Mouse (Mus musculus) fat pad, adult 2 months (tissue): ENCODE measurements around the gene Copz1.
"Not testable (repeated sequence)": the region's sequence is repeated elsewhere in the genome, so short reads cannot be mapped to it uniquely, and the experiment has no call there.

Source experiments
- DNase-seq: peaks from one replicate; pipeline ENCODE4 v3.0.0-alpha.2; 2011; ENCODE audit warnings: low read depth, low spot score; ENCODE audit errors: extremely low read depth

The Copz1 gene

GRCm38 (mm10) chr15:103250195-103250740, 22.2 kb upstream of the Copz1 start:
- no peak for DNase-seq

- no peak for DNase-seq
Observed at GRCm38 (mm10) chr15:103251595-103251994, 20.9 kb upstream of the Copz1 start.

GRCm38 (mm10) chr15:103252660-103253059, 19.9 kb upstream of the Copz1 start:
- DNase-seq, result no peak

- no peak for DNase-seq
Observed at GRCm38 (mm10) chr15:103253352-103253751, 19.2 kb upstream of the Copz1 start.

GRCm38 (mm10) chr15:103255169-103255568, 17.3 kb upstream of the Copz1 start:
- no peak for DNase-seq

- no peak for DNase-seq
Observed at GRCm38 (mm10) chr15:103256210-103256986, 16.1 kb upstream of the Copz1 start.

- DNase-seq, result peak; percentile 61
Observed at GRCm38 (mm10) chr15:103257790-103258728, 14.5 kb upstream of the Copz1 start, which contains the start of gene Nfe2. Gene Nfe2 (minus strand): TSS chr15:103258403.

- no peak for DNase-seq
Observed at GRCm38 (mm10) chr15:103259162-103259561, 13.4 kb upstream of the Copz1 start.

- no peak for DNase-seq
Observed at GRCm38 (mm10) chr15:103259989-103260388, 12.5 kb upstream of the Copz1 start.

GRCm38 (mm10) chr15:103264794-103265193, 7.7 kb upstream of the Copz1 start:
- no peak for DNase-seq

- no peak for DNase-seq
Observed at GRCm38 (mm10) chr15:103268903-103269302, 3.6 kb upstream of the Copz1 start.

GRCm38 (mm10) chr15:103275943-103276342, 3.4 kb downstream of the Copz1 start:
- DNase-seq, result not testable (repeated sequence)

- no peak for DNase-seq
Observed at GRCm38 (mm10) chr15:103277949-103278348, 5.4 kb downstream of the Copz1 start.

GRCm38 (mm10) chr15:103279750-103280149, 7.2 kb downstream of the Copz1 start:
- DNase-seq, result no peak

- no peak for DNase-seq
Observed at GRCm38 (mm10) chr15:103280817-103281464, 8.4 kb downstream of the Copz1 start.

- DNase-seq, result no peak
Observed at GRCm38 (mm10) chr15:103281465-103282205, 9.1 kb downstream of the Copz1 start.

- DNase-seq, result no peak
Observed at GRCm38 (mm10) chr15:103284066-103284465, 11.6 kb downstream of the Copz1 start.

- no peak for DNase-seq
Observed at GRCm38 (mm10) chr15:103284647-103285046, 12.1 kb downstream of the Copz1 start.

GRCm38 (mm10) chr15:103285778-103286417, 13.4 kb downstream of the Copz1 start:
- DNase-seq, result peak; percentile 46

GRCm38 (mm10) chr15:103289600-103289999, 17.1 kb downstream of the Copz1 start:
- no peak for DNase-seq
